Mouse (Mus musculus) spleen, adult 2 months (tissue): ENCODE data around the gene Stub1. TPM values are rescaled to one million over a fixed set of nuclear protein-coding genes. Genes with fewer than 3 reads are reported as not detected.

Source experiments
- DNase-seq, 2 experiments: peaks; one replicate each; pipeline versions ENCODE4 v3.0.0 to v3.0.0-alpha.2; 2012 to 2021; ENCODE audit warnings: low spot score in 2 of 2, low read depth in 1 of 2
- H3K27ac ChIP-seq: fragments of 200-500 bp; 2 replicates; pipeline ENCODE4 v1.5.1; 2012; ENCODE audit warnings: low read length, inconsistent platforms; ENCODE audit not compliant: insufficient read depth
- H3K27me3 ChIP-seq: fragments of 200-500 bp; 2 replicates; pipeline ENCODE4 v1.6.1; 2012; ENCODE audit warnings: mild to moderate bottlenecking, moderate library complexity, low read length, inconsistent platforms; ENCODE audit not compliant: control insufficient read depth, insufficient read depth
- H3K36me3 ChIP-seq: fragments of 200-500 bp; 2 replicates; pipeline ENCODE4 v1.6.1; 2012; ENCODE audit warnings: mild to moderate bottlenecking, low read length, inconsistent platforms; ENCODE audit not compliant: control insufficient read depth, insufficient read depth
- H3K4me1 ChIP-seq: fragments of 200-500 bp; 2 replicates; pipeline ENCODE4 v1.6.1; 2011; ENCODE audit warnings: inconsistent platforms; ENCODE audit not compliant: control insufficient read depth, insufficient read depth, insufficient read length
- H3K4me3 ChIP-seq: fragments of 200-500 bp; 2 replicates; pipeline ENCODE4 v1.5.1; 2011; ENCODE audit warnings: mild to moderate bottlenecking, inconsistent platforms; ENCODE audit not compliant: insufficient read depth, insufficient read length; ENCODE audit errors: extremely low read depth
- CTCF ChIP-seq: fragments of 200-500 bp; IDR thresholded peaks from 2 replicates; pipeline ENCODE4 v1.5.1; 2011; ENCODE audit warnings: mild to moderate bottlenecking, inconsistent platforms; ENCODE audit not compliant: insufficient read depth, insufficient read length, insufficient replicate concordance; ENCODE audit errors: extremely low read depth
- POLR2A ChIP-seq: fragments of 200-500 bp; IDR thresholded peaks from 2 replicates; pipeline ENCODE4 v1.6.1; 2011; ENCODE audit warnings: low read depth, low read length, inconsistent platforms
- WGBS: fragments of 180-500 bp; shearing (Covaris S2); methylation state at CpG from one replicate; pipeline ENCODE4 v1.1.7; 2018; 5-methylcytosine and 5-hydroxymethylcytosine counted together
- polyA plus RNA-seq: library from polyadenylated mRNA; depleted of rRNA; stranded (reverse); fragments of >200 nt; gene quantifications from 2 replicates; pipeline ENCODE4 v1.2.3, GENCODE M21; 2012

The Stub1 gene
- polyA plus RNA-seq, 1 experiment: 85.4 TPM

DNA sequence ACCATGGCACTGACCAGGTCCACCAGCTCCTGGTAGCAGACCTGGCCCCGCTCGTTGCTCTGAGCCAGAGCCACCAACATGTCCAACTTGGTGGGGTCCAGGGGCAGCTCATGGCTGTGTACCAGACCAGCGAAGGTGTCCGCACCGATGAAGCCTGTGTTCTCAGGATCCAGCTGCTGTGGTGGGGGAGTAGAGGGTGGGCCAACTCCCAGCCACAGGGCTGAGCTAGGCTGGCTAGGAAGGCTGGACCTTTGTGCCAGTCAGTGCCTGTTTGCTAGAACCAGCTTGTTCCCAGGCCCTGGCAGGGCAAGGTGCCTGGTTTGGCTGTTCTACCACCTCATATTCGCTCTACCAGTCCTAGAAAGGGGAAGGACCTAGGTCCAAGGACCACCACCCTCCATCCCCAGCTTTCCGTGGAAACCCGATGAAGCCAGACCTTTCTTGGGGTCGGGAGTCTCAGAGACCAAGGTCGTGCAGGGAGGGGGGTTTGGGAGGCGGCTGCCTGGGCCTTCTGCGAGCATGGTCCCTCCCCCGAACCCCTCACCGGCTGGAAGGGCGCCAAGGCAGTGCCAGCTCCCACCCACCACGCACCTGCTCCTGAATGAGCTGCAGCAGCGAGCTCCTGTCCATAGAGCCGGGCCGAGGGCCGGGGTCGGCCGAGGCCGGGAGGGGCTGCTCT is 3.3 kb upstream of the Stub1 start:
- Histone ChIP-seq H3K4me1 (peaks cover 16% of the 10 kb centered on the region), H3K36me3 (peaks cover 24% of the 10 kb centered on the region), H3K27me3 (no peaks in the 10 kb centered on the region), H3K4me3 (no peak overlapping the region; the same call in 1 of the 2 replicates), H3K27ac (no peak overlapping the region)
- no peak for DNase-seq
- WGBS: 29% methylated on average over 23 of the region's 23 CpGs
- TF ChIP-seq POLR2A: no peak
- TF ChIP-seq CTCF: no peak

DNA sequence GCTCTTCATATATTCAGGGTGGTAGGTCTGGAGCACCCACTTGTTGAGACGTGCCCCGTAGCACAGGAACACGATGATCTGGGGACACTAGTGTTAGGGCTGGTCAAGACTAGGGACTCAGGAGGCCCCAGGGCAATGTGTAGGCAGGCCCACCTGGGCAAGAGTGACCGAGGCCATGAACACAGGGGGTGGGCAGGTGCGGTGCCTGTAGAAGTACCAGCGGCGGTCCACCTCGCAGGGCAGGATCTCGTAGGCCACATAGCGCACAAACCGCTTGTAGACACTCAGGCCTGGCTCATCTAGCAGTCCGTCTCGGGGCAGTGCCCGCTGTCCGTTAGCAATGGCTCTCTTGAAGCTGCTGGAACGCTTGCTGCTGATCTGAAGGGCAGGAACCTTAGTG is 2.6 kb upstream of the Stub1 start:
- WGBS: 91% methylated on average over 16 of the region's 16 CpGs
- Histone ChIP-seq H3K27ac (no peak overlapping the region), H3K4me3 (no peak overlapping the region), H3K36me3 (peaks cover 24% of the 10 kb centered on the region), H3K27me3 (no peaks in the 10 kb centered on the region), H3K4me1 (peaks cover 17% of the 10 kb centered on the region)
- no peak for DNase-seq
- TF ChIP-seq POLR2A (no peak), CTCF (no peak)

DNA sequence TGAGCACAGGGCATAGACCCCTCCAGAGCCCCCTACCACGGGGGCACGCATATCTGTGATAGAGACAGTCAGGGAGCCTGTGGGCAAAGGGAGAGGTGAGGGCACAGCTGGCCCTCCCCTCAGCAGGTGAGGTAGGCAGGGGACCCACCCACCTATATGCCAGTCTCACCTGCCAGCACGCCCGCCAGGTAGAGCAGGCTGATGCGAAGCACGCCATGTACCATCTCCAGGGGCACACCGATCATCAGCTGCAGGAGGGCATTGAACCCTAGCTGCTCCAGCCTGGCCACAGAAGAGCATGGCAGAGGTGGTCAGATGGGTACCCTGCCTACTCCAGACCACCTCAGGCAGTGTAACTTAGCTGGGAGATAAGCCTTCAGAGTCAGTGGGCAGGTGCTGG is 2.1 kb upstream of the Stub1 start:
- no peak for DNase-seq
- TF ChIP-seq CTCF: no peak
- no peak for TF ChIP-seq POLR2A
- peaks cover 17% of the 10 kb centered on the region for H3K4me1 ChIP-seq
- H3K27ac ChIP-seq: no peak overlapping the region
- H3K27me3 ChIP-seq: no peaks in the 10 kb centered on the region
- WGBS: 92% methylated on average over 7 of the region's 7 CpGs
- H3K36me3 ChIP-seq: peaks cover 23% of the 10 kb centered on the region
- no peak overlapping the region for H3K4me3 ChIP-seq

DNA sequence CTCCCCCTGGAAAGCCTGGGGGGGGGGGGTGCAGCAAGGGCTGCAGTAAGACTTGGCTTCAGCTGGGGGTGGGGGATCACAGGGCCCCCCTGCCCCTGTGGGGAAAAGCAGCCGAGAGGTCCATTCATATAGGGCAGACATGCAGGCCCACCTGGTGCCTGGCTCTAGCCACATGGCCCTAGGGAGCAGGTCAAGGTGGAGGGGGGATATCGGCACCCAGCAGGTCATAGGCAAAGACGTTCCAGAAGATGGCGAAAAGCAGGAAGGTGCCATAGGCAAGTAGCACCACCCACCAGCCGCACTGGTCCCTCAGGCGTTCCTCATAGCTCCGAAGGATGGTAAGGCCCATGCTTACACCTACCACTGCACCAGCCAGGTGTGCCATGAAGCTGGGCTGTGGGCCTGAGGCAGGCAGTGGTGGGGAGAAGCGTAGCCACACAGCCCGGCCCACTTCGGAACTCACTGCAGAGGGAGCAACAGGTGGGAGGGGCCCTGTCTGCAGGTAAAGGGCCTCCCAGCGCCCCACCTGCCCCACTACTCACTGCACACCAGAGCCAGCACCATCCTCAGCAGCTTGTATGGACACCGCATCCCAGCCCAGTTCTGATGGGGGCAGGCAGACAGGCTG is 1.5 kb upstream of the Stub1 start:
- H3K4me3 ChIP-seq: no peak overlapping the region
- no peak for DNase-seq
- H3K27ac ChIP-seq: no peak overlapping the region
- H3K4me1 ChIP-seq: peaks cover 17% of the 10 kb centered on the region
- WGBS: 95% methylated on average over 12 of the region's 12 CpGs
- H3K36me3 ChIP-seq: peaks cover 18% of the 10 kb centered on the region
- TF ChIP-seq CTCF: no peak
- TF ChIP-seq POLR2A: no peak
- H3K27me3 ChIP-seq: no peaks in the 10 kb centered on the region

DNA sequence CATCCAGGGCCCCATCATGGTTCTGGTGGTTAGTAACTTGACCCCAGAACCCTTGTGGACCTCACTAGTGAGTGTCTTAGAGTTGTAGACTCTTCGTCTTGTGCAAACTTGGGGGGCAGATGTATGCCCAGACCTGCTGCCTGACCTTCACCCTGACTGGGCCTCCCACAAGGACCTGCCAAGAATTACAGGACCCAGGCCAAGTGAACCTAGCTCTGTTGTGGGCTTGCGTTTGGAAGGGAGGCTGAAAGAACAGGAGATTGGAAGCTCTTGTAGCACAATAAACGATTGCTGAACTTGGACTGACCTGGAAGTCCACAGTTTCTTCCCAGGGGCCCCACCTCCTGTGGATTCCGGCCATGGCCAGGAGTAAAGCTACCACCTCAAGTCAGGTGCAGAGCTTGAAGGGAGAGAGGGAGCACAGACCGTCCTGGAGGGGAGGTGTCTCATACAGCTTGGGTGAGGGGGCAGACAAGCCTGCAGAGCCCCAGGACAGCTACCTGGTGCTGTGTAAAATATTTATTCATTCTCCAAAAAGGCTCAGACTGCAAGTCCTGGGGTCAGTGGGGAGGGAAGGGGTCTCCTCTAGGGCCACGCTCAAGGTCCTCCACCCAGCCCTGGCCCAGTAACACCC is 874 bp upstream of the Stub1 start:
- H3K27ac ChIP-seq: peak overlapping the region; percentile 86; the same call in 1 of the 2 replicates

DNA sequence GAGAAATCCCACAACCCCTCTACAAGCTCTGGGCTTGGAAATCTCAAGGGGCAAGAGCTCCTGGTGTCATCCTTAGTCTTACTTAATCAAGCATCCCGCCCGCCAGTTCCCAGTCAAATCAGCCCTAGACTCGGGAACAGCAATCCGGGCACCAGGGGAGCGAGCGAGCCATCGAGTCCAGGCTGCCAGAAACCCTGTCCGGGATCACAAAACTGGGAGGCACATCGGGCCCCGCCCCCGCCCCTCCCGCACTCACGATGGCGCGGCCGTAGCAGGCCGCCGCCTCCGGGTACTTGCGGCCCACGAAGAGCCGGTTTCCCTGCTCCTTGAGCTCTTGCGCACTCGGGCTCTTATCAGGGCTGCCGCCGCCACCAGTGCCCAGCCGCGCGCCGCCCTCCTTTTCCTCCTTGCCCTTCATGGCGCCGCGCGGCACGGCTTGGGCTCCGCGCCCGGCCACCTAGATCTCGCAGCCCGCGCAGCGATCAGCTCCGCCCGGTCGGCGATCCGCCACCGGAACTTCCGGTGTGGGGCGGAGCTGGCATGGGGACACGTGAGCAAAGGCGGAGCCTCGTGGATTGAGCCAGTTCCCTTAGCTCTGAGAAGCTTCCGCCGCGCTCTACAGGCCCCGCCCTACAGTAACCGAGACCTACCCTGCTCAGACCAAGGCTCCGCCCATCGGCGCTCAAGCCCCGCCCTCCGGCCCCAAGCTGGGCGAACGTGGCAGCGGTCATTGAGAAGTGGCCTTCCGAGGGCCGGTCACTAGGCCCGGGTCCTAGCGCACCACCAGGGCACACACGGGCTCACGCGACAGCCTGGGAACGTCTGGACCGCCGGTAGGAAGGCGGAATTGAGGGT is 541 bp downstream of the Stub1 start:
- Histone ChIP-seq H3K36me3 (peaks cover 12% of the 10 kb centered on the region), H3K4me1 (peaks cover 29% of the 10 kb centered on the region), H3K27ac (peak overlapping the region; percentile 86), H3K27me3 (no peaks in the 10 kb centered on the region), H3K4me3 (peak overlapping the region; percentile 90)
- WGBS: under 1% methylated on average over 77 of the region's 77 CpGs
- TF ChIP-seq CTCF (no peak), POLR2A (peak; percentile 63)
- DNase-seq: peak; percentile 95 to 99

More for the DNA sequence above, 874 bp upstream of the Stub1 start:
- peak overlapping the region; percentile 90; the same call in 1 of the 2 replicates for H3K4me3 ChIP-seq
- no peak for TF ChIP-seq POLR2A
- TF ChIP-seq CTCF: no peak
- H3K36me3 ChIP-seq: peaks cover 12% of the 10 kb centered on the region
- no peak for DNase-seq
- peaks cover 24% of the 10 kb centered on the region for H3K4me1 ChIP-seq
- no peaks in the 10 kb centered on the region for H3K27me3 ChIP-seq
- 59% methylated on average over 6 of the region's 6 CpGs for WGBS
